Mouse (Mus musculus): Measurements from ENCODE around the gene Fasn. TPM values are rescaled to one million over a fixed set of nuclear protein-coding genes. Genes with fewer than 3 reads are reported as not detected.
"Not testable (repeated sequence)": the region's sequence is repeated elsewhere in the genome, so short reads cannot be mapped to it uniquely, and the experiment has no call there.

Gene Fasn
- polyA plus RNA-seq, 1 experiment from 2014 or later = 17.0 TPM

- Histone ChIP-seq H3K4me1 (replicated peaks) (0 out of 2 replicates have a peak, but pooled peaks cover 3% of the 10 kb centered on the region), H3K27me3 (peaks cover 4% of the 10 kb centered on the region; the same call in 1 of the 2 replicates), H3K27ac (no peak overlapping the region), H3K9ac (no peak overlapping the region), H3K36me3 (no peaks in the 10 kb centered on the region), H3K4me3 (no peak overlapping the region), H3K4me2 (no peak overlapping the region), H3K9me3 (replicated peaks) (no peaks in the 10 kb centered on the region)
- no peak for ATAC-seq (replicated peaks; ENCODE audit: insufficient number of reproducible peaks, insufficient read depth, low FRiP score, low read depth)
- 82% methylated on average over 7 of the region's 7 CpGs for WGBS
These were observed 50.7 kb downstream of the Fasn start for GRCm38 (mm10) chr11:120773463-120774190.

GRCm38 (mm10) chr11:120772749-120773148 lies 51.6 kb downstream of the Fasn start:
- 76% methylated on average over 3 of the region's 3 CpGs for WGBS
- Histone ChIP-seq H3K4me2 (no peak overlapping the region), H3K9ac (no peak overlapping the region), H3K9me3 (replicated peaks) (no peaks in the 10 kb centered on the region), H3K27me3 (peaks cover 4% of the 10 kb centered on the region; the same call in 1 of the 2 replicates), H3K4me3 (no peak overlapping the region), H3K27ac (no peak overlapping the region), H3K4me1 (replicated peaks) (0 out of 2 replicates have a peak, but pooled peaks cover 3% of the 10 kb centered on the region), H3K36me3 (no peaks in the 10 kb centered on the region)
- ATAC-seq (replicated peaks; ENCODE audit: insufficient number of reproducible peaks, insufficient read depth, low FRiP score, low read depth) = no peak

- no peak overlapping the region for H3K9ac ChIP-seq
- H3K4me3 ChIP-seq = no peak overlapping the region
- WGBS = 73% methylated on average over 1 of the region's 1 CpGs
- H3K27me3 ChIP-seq = peaks cover 7% of the 10 kb centered on the region; the same call in 1 of the 2 replicates
- no peak for ATAC-seq (replicated peaks; ENCODE audit: insufficient number of reproducible peaks, insufficient read depth, low FRiP score, low read depth)
- no peaks in the 10 kb centered on the region for H3K36me3 ChIP-seq
- no peak overlapping the region for H3K27ac ChIP-seq
- no peaks in the 10 kb centered on the region for H3K9me3 ChIP-seq (replicated peaks)
- no peaks in the 10 kb centered on the region for H3K4me1 ChIP-seq (replicated peaks)
- no peak overlapping the region for H3K4me2 ChIP-seq
These were observed 56.1 kb downstream of the Fasn start for GRCm38 (mm10) chr11:120768206-120768605.

GRCm38 (mm10) chr11:120767023-120767422 lies 57.3 kb downstream of the Fasn start:
- 64% methylated on average over 4 of the region's 7 CpGs for WGBS
- H3K36me3 ChIP-seq; ATAC-seq (replicated peaks; ENCODE audit: insufficient number of reproducible peaks, insufficient read depth, low FRiP score, low read depth); H3K9me3 ChIP-seq (replicated peaks); H3K4me2 ChIP-seq; H3K27ac ChIP-seq; H3K4me3 ChIP-seq; H3K4me1 ChIP-seq (replicated peaks); H3K9ac ChIP-seq: not testable (repeated sequence)
- H3K27me3 ChIP-seq = peaks cover 12% of the 10 kb centered on the region

- H3K27me3 ChIP-seq = peaks cover 17% of the 10 kb centered on the region
- H3K4me1 ChIP-seq (replicated peaks) = peaks cover 11% of the 10 kb centered on the region
- peak; percentile 12; the same call in 1 of the 2 replicates for ATAC-seq (replicated peaks; ENCODE audit: insufficient number of reproducible peaks, insufficient read depth, low FRiP score, low read depth)
- not testable (repeated sequence) for H3K36me3 ChIP-seq; H3K9me3 ChIP-seq (replicated peaks); H3K9ac ChIP-seq; H3K27ac ChIP-seq
- WGBS = 13% methylated on average over 8 of the region's 23 CpGs
- H3K4me3 ChIP-seq = peak overlapping the region; percentile 22
- peak overlapping the region; percentile 53 for H3K4me2 ChIP-seq
These were observed 61.0 kb downstream of the Fasn start for GRCm38 (mm10) chr11:120763121-120763999.

- Histone ChIP-seq H3K9ac (peak within 1 kb of the TSS; percentile 28; the same call in 1 of the 2 replicates), H3K27me3 (peaks cover 17% of the 10 kb centered on the region), H3K4me1 (replicated peaks) (peaks cover 11% of the 10 kb centered on the region), H3K4me2 (peak within 1 kb of the TSS; percentile 53), H3K4me3 (peak within 1 kb of the TSS; percentile 22), H3K9me3 (replicated peaks) (0 out of 2 replicates have a peak, but pooled peaks cover 10% of the 10 kb centered on the region)
- 0 out of 2 replicates have a peak, but pooled peaks have one; percentile 12 for ATAC-seq (replicated peaks; ENCODE audit: insufficient number of reproducible peaks, insufficient read depth, low FRiP score, low read depth)
- not testable (repeated sequence) for H3K36me3 ChIP-seq, H3K27ac ChIP-seq
- 16% methylated on average over 14 of the region's 14 CpGs for WGBS
These were observed 61.7 kb downstream of the Fasn start, which contains the start of gene Hmga1b for GRCm38 (mm10) chr11:120762672-120763041. Gene Hmga1b (plus strand): TSS chr11:120762794.

GRCm38 (mm10) chr11:120761811-120762671 lies 62.3 kb downstream of the Fasn start:
- H3K4me1 ChIP-seq (replicated peaks) = peaks cover 11% of the 10 kb centered on the region
- H3K9me3 ChIP-seq (replicated peaks) = 0 out of 2 replicates have a peak, but pooled peaks cover 10% of the 10 kb centered on the region
- 0 out of 2 replicates have a peak, but pooled peaks have one; percentile 36 for ATAC-seq (replicated peaks; ENCODE audit: insufficient number of reproducible peaks, insufficient read depth, low FRiP score, low read depth)
- 53% methylated on average over 14 of the region's 14 CpGs for WGBS
- H3K27me3 ChIP-seq = peaks cover 17% of the 10 kb centered on the region
- H3K9ac ChIP-seq = peak overlapping the region; percentile 28; the same call in 1 of the 2 replicates
- peak overlapping the region; percentile 22; the same call in 1 of the 2 replicates for H3K4me3 ChIP-seq
- H3K36me3 ChIP-seq = no peaks in the 10 kb centered on the region
- peak overlapping the region; percentile 53 for H3K4me2 ChIP-seq
- H3K27ac ChIP-seq = no peak overlapping the region

GRCm38 (mm10) chr11:120760236-120760635 lies 64.1 kb downstream of the Fasn start:
- Histone ChIP-seq H3K4me3 (no peak overlapping the region), H3K27ac (no peak overlapping the region), H3K4me2 (no peak overlapping the region), H3K9me3 (replicated peaks) (0 out of 2 replicates have a peak, but pooled peaks cover 10% of the 10 kb centered on the region), H3K36me3 (no peaks in the 10 kb centered on the region), H3K9ac (no peak overlapping the region), H3K4me1 (replicated peaks) (peaks cover 11% of the 10 kb centered on the region), H3K27me3 (peaks cover 12% of the 10 kb centered on the region; the same call in 1 of the 2 replicates)
- 71% methylated on average over 9 of the region's 9 CpGs for WGBS
- ATAC-seq (replicated peaks; ENCODE audit: insufficient number of reproducible peaks, insufficient read depth, low FRiP score, low read depth) = no peak

All from heart, embryonic 15.5 days (tissue).